Mouse (Mus musculus) R1 (cell line): Measurements from ENCODE around the gene Casp8.

Source experiments
- DNase-seq: peaks from one replicate; pipeline ENCODE4 v3.0.0-alpha.2; 2018; ENCODE audit warnings: low read depth, low spot score

The Casp8 gene

DNA sequence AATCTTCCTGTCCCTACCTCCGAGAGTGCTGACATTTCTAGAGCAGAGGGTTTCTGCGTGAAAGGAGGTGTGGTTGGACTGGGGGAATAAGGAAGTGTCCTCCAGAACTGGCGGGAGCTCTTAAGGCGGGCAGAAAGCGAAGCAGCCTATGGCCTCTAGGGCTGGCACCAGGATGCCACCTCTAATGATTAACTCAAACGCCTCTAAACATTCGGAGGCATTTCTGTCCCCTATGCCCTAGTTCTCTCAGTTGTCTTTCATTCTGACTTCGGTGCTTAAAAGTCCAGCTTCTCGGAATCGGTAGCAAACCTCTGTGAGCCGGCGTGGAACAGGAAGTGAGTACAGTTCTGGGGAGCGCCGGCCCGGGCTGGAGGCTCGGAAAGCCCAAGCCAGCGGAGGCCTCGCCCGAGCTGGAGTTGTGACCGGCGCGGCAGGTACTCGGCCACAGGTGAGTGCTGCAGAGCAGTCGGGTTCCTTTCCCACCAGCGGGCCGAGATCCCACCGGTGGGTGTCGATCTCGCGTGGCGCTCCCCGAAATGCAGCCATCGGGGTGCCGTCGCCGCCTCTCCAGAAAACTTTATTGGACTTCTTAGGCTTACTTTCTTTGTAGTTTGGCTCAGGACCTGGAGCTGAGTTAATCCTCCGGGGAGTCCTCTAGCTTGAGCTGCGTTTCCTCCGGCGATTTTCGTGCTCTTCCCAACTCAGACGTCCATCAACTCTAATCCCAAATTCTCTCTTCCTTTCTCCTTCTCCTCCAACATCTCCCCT is at the start of gene Casp8:
Casp8 (plus strand) TSS at position 84 of the 768 bp plus-strand sequence.
- DNase-seq, result peak; percentile 70

DNA sequence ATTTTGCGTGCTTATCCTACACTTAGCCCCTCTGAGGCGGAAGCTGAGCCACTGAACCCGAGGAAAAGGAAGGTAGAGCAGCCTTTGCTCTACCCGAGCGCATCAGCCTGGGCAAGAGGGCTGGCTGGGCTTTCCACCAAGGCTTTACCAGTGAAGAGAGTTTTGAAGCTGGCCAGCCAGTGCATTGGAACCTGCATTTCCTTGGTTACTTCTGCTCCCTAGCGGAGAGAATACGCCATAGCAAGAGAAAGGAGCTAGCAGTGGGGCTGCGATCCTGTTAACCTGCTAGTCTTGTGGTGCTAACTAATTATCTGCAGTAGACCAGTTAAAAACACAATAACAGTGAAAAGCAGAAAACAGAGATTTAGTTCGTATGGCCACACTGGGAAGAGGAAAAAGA is 48.3 kb upstream of the Casp8 start:
- peak; percentile 77 for DNase-seq

DNA sequence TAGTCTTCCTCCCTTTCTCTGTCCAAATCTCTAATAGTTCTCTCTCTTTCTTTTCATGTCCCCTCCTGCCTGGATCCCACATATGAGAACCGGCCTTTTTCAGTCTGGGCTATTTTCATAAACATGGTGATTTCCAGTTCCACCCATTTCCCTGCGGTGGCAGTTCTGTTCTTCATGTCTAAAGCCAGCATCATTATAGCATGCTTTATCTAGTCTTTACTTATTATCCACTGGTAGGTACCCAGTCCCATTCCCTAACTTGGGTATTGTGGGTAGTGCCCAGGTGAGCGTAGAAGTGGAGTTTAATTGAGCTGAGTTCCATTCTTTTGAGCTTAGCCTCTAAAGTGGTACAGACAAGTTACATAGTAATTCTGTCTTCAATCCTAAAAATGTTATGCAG is 35.7 kb upstream of the Casp8 start:
- no peak for DNase-seq

DNA sequence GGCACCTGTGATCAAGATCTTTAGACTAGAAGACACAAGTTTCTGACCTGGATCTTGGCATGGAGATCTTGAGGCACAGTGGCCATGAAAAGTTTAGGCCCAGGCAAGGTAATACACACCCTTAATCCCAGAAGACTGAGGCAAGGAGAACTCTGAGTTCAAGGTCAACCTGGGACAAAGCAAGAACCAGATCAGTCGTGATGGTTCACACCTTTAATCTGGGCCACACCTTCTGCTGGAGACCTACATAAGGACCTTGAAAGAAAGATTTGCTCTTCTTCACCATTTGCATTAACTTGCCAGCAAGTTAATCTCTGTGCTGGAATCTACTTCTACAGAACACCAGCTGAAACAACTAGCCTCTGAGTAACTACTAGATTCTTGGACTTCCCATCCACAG is 34.6 kb upstream of the Casp8 start:
- peak; percentile 52 for DNase-seq

DNA sequence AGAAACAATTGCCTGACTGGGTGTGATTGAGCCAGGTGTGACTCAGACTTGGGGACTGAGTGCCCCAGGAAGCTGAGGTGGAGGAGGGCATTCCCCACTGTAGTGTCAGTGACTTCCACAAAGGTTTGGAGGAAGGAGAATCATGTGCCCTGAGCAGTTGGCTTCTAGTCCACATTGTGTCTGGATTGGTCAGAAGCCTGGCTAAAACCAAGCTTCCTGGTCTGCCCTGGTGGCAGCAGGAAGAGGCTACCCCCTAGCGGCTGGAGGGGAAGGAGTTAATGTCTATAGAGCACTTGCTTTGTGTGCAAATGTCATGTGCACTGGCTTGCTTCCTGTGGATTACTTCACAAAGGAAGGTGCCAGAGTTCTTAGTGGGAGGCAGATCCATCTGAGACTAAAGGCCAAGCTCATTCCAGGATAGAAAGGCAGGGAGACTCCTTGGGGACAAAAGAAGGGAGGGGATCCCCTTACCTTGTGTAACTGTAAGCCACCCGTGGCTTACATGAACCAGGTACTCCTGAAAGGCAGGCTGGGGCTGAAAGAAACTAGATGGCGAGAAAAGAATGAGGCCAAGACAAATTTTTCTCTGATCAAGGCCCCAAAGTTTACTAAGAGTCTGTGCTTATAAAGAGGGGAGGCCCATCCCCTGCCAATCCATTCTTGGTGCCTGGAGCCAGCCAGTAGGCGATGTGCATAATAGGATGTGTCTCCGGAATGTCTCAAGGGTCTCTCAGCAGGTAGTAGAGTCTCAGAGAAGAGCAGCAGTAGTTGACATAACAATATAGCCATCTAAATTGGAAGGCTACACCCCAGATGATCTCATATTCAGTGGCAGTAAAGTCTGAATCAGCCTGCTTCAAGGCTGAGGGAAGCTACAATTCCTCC is 33.5 kb upstream of the Casp8 start:
- DNase-seq, result peak; percentile 94

DNA sequence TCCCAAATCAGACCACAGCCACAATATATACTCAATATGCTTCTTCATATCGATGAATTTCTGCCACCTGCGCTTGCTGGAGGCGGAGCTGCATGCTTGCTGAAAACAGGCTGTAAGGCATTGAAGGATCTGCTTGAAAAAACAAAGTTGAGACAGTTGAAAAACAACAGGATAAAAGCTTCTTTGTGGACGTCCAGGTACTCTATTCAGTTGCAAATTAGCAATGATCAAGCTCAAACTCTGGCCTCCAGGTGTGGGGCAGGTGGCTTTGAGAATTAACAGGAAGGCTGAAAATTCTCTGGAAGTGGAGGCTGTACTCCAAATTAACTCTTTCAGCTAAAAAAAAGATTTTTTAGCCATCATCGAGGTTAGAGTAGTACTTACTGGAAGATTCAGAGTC is 32.6 kb upstream of the Casp8 start:
- peak; percentile 93 for DNase-seq

DNA sequence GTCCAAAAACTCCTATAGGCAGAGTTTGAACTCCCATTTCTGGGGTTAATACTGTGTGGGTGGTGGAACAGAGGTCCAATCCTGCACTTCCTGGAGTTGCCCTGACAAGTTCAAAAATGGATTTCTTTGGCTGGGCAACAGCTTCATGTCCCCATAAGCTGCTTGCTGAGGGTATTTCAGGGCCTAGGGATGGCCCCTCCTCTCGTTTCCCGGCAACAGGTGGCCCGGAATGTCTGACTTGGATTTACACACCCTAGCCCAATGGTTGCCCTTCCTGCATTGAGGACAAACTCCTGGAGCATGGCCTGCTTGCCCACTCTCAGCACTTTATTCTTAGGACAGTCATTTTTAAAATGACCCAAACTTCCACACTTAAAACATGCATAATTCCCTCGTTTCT is 28.7 kb upstream of the Casp8 start:
- peak; percentile 69 for DNase-seq

DNA sequence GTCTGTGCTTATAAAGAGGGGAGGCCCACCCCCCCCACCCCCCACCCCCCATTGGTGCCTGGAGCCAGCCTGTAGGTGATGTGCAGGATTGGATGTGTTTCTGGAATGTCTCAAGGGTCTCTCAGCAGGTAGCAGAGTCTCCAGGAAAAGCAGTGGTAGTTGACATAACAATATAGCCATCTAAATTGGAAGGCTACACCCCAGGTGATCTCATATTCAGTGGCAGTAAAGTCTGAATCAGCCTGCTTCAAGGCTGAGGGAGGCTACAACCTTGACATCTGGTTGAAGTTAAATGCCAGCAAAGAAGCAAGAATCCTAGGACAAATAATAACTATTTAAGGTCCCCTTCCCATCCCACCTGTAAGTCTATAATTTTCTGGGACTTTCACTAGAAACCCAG is 26.0 kb upstream of the Casp8 start:
- peak; percentile 88 for DNase-seq

DNA sequence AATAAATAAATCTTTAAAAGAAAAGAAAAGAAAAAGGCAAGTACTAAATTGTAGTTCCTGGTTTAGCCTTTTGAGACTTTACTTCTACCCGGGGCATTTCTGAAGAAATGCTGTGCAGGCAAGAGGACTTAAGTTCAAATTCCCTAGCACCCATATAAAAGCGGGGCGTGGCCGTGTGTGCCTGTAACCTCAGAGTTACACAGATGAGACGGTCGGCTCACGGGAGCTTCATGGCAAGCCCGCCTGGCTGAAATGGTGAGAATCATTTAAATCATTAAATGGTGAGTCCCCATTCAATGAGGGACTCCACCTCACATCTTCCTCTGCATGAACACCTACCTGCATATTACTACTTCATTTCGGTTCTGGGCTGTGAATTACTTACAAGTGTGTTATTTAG is 25.5 kb upstream of the Casp8 start:
- peak; percentile 46 for DNase-seq

DNA sequence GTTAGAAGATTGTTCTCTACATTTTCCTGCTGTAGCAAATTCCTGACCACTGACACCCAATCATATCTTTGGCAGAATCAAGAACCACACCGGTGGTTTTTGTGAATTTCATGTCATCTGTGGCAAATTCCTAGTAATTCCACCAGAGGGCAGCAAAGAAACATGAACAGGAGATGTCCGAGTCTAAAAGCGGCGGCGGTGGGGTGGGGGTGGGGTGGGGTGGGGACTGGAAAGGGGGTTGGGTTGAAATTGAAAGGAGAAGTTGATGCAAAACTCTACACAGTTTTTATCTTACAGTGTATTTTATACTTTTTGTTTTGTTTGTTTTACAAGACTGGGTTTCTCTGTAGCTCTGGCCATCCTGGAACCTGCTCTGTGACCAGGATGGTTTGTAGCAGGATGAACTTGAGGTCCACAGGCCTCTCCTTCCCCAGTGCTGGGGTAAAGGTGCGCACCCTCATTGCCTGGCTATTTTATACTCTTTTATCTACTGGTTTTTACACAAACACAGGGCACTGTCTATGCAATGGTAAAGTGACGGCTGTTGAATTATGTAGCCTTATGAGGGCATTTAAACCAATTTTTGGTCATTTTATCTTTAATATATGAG is 25.0 kb upstream of the Casp8 start:
- DNase-seq, result peak; percentile 80

DNA sequence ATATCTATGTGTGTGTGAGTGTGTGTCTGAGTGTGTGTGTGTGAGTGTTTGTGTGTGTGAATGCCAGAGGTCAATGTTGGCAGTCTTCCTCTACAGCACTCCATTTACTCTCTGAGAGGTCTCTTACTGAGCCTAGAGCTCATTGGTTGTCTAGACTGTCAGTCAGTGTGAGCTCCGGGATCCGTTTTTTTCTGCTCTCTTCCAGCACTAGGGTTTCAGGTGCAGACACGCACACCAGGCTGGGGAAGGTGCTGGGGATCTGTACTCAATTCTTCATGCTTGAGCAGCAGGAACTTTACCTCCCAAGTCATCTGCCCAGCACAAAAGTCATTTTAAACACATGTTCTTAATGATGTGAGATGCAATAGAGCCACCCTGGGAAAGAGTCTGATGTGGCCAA is 23.1 kb upstream of the Casp8 start:
- peak; percentile 35 for DNase-seq

DNA sequence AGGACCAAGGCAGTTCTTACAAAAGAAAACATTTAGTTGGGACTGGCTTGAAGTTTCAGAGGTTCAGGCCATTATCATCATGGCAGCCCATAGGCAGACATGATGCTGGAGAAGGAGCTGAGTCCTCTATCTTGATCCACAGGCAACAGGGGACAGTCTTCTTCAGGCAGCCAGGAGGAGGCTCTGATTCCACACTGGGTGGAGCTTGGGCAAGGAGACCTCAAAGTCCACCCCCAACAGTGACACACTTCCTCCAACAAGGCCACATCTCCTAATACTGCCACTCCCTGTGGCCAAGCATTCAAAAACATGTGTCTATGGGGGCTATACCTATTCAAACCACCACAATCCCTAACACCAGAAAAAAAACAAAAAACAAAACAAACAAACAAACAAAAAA is 21.9 kb upstream of the Casp8 start:
- no peak for DNase-seq

DNA sequence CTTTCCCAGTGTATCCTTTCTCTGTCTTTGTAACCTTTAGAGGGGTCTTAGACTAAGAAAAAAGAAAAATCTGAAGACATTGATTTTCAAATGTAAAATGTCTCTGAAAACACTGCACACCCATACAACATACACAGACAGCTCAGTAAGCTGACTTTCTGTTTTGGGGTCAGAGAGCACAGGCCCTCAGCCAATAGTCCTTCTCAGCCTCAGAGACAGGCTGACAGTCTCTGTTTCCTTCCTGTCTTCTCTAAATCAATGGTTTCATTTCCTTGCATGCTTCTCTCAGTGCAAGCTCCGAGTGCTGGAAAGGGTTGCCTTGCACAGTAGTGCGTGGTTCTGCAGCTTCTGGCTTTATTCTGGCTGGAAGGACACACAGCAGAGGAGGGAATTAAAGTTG is 21.3 kb upstream of the Casp8 start:
- DNase-seq, result no peak

DNA sequence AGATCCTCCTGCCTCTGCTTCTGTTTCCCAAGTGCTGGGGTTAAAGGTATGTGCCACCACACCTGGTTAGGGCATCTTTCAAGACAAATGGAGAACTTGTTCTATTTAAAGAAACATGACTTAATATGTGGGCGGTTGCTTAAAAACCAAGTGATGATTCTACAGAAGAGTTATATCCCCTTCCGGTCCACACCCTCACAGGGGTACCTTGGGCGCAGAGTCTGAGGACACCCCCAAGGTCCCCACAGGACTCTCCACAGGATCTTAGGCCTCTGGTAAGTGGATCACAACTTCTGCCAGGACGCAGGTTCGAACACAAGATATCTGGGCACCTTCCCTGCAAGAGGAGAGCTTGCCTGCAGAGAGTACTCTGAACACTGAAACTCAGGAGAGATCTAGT is 19.8 kb upstream of the Casp8 start:
- DNase-seq, result no peak

DNA sequence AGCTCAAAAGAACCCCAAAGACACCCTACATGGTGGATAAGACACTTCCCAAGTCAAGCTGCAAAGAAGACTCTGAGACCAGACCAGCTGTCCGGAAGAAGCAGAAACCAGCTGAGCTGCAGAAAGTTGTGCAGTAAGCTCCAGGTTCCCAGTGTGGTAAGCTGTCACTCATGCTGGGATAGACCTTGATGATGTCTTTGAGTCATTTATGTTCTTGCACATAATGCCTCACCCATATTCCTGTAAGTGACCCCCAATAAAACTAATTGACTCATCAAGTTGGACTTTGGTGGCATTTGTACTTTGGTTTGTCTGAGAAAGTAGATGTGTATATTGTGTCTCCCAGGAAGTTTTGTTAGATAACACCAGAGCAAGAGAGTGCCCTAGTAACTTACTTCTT is 17.6 kb upstream of the Casp8 start:
- no peak for DNase-seq

DNA sequence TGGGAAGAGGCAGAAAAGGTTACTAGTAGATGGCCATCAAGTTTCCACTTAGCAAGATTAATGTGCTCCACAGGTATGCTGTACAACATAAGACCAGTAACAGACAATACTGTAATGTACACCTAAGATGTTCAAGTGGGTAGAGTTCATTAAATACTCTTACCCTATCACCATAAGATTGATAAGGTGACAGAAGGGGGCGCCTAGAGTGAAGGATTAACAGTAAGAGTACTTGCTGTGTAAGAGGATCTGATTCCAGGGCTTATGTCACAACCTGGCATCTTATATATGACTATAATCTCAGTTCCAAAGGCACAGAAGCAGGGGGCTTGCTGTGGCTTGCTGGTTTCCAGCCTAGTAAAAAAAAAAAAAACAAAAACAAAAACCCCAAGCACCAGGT is 16.9 kb upstream of the Casp8 start:
- DNase-seq, result no peak

DNA sequence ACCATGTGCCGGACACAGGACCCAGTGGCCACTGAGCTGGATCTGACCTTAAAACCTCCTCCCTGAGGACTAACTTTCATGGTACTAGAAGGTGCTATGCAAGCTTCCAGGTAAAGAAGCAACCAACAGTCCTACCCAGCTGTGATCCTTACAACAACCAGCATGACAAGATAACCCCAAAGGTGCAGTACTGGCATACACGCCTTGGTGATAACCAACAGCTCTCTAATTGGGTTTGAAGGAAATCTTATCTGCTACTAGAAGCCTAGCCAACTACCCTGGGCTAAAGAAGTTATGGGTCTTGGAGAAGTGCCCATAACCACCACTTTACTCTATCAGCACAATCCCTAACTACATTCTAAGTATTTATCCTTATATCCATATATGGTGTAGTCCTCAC is 8.9 kb upstream of the Casp8 start:
- DNase-seq, result no peak

DNA sequence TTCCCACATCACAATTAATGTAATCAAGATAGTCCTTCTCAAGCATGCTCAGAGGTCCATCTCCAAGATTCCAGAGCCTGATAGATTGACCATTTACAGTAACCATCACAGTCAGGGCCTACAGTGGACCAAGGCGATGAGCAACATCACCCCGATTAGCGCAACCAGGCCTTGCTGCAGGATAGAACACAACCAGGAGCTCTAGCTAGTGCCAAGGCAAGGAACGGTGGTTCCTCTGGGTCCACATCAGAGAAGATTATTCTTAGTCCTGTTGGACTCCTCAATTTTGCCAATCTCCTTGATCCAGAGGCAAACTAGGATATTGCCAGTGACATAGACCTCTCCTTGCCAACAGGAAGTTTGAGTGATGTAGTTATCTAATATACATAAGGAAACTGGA is 6.8 kb upstream of the Casp8 start:
- DNase-seq, result no peak

DNA sequence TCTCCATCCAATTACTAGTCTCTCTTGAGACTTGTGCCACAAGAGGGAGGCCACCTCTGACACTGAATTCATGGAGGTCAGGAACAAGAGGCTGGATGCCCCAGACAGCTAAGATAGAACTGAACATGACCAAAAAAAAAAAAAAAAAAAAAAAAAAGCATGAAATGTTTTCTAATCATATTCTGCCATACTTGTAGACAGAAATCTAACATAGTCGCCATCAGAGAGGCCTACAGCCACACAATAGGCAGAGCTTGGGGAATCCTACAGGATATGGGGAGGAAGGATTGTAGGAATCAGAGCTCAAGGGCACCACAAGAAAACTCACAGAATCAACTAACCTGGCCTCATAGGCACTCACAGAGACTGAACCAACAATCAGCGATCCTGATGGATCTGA is 469 bp upstream of the Casp8 start:
- DNase-seq, result no peak

DNA sequence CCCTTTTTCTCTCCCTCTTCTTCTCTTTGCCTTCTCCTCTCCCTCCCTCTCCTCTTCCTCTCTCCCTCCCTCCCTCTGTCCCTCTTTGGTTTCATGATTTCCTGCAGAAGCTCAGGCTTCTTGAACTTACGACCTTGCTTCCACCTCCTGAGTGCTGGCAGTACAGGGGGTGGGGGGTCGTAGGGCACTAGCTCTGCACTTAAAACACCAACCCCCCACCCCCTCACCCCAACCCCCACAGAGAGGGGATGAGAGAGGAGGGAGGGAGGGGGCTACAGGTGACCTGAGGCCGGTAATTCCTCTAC is 837 bp downstream of the Casp8 start:
- no peak for DNase-seq

DNA sequence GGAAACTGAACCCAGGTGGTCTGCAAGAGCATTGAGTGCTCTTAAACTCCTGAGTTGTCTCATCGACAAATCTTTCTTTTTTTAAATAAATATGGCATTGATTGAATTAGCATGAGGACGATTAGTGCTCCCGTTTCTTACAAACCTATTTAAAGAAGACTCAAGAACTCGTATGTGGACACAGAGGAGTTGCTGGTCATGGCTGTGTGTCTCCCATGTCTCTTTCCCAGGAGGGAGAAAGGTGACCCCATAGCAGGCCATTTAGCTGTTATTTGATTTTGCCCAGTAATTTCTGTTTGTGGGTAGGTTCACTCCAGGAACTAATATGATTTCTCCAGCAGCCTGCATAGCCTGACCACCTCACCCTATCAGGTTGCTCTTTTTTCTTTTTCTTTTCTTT is 1.7 kb downstream of the Casp8 start:
- no peak for DNase-seq

DNA sequence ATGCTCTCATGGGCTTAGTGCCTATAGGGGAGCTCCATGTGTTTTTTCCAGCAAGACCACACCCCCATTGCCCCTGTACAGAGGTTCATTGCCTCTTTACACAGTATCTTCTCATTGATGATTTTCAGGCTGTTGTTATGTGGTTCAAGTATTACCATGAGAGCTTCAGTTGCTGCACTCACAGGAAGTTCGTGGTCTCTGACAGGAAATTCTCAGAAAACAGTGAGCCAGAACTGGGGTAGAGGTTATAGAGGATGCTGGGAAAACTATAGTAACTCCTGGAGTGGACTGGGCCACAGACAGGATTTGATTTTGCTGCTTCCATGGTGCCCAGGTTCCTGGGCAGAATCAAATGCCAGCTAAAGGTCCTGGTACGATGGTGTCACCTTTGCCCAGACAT is 2.2 kb downstream of the Casp8 start:
- no peak for DNase-seq

DNA sequence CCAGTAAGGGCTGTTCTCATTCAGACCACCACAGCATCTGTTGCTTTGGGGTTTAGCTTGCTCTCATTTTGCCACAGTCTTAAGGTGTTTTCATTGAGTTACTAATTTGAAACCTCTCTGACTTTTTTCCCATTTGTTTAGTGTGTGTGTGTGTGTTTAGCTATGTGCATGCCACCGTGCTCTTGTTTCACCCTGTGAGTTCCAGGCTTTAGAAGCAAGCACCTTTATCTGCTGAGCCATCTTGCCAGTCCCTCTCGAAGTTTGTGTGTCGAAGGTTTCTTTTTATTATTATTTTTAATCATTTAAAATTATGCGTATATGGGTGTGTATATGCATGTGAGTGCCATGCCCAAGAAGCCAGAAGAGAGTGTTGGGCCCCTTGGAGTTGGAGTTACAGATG is 3.7 kb downstream of the Casp8 start:
- DNase-seq, result no peak
